Mouse (Mus musculus) megakaryocyte-erythroid progenitor cell, adult 5-6 weeks (primary cell): ENCODE measurements around the gene Slc27a1. TPM values are rescaled to one million over a fixed set of nuclear protein-coding genes. Genes with fewer than 3 reads are reported as not detected.

Experiments used
- ATAC-seq: replicated peaks from 2 replicates; pipeline ENCODE4 v1.8.0; 2016; ENCODE audit warnings: mild to moderate bottlenecking, inconsistent platforms; ENCODE audit not compliant: severe bottlenecking, poor library complexity, low FRiP score, low TSS enrichment
- total RNA-seq, 2 experiments: library from RNA; stranded (forward) in 1 of 2; stranded (reverse) in 1 of 2; fragments of 200-1000, 215-1000 nt in 1 of 2; fragments of >200 nt in 1 of 2; fragmentation: Nextera tagmentation in 1 of 2; gene quantifications; 2 replicates each; pipeline ENCODE4 v1.2.3; 2014 to 2017

The Slc27a1 gene
- total RNA-seq, 2 experiments from 2014 or later, result 3.1 to 6.3 TPM

- no peak for ATAC-seq
Measured at GRCm38 (mm10) chr8:71552770-71553169, 15.9 kb upstream of the Slc27a1 start.

GRCm38 (mm10) chr8:71554001-71554400, 14.7 kb upstream of the Slc27a1 start:
- no peak for ATAC-seq

- ATAC-seq, result no peak; the same call in 1 of the 2 replicates
Measured at GRCm38 (mm10) chr8:71554644-71555043, 14.0 kb upstream of the Slc27a1 start.

GRCm38 (mm10) chr8:71558071-71558957, 10.4 kb upstream of the Slc27a1 start, which contains the start of gene Tmem221:
Tmem221 (minus strand) TSS chr8:71558871.
- ATAC-seq, result 0 out of 2 replicates have a peak, but pooled peaks have one; percentile 1

GRCm38 (mm10) chr8:71558958-71559690, 9.6 kb upstream of the Slc27a1 start:
- peak; percentile 58 for ATAC-seq

GRCm38 (mm10) chr8:71560071-71560470, 8.6 kb upstream of the Slc27a1 start:
- no peak for ATAC-seq

GRCm38 (mm10) chr8:71560765-71561164, 7.9 kb upstream of the Slc27a1 start:
- no peak for ATAC-seq

GRCm38 (mm10) chr8:71561401-71561800, 7.3 kb upstream of the Slc27a1 start:
- ATAC-seq, result peak; percentile 53

GRCm38 (mm10) chr8:71562751-71563150, 5.9 kb upstream of the Slc27a1 start:
- ATAC-seq, result peak; percentile 60

- ATAC-seq, result no peak
Measured at GRCm38 (mm10) chr8:71563992-71564391, 4.7 kb upstream of the Slc27a1 start.

GRCm38 (mm10) chr8:71566501-71566900, 2.2 kb upstream of the Slc27a1 start, which contains the start of gene Nxnl1:
Nxnl1 (minus strand) TSS chr8:71566601.
- ATAC-seq, result no peak

- ATAC-seq, result no peak
Measured at GRCm38 (mm10) chr8:71567587-71567986, 1.1 kb upstream of the Slc27a1 start.

GRCm38 (mm10) chr8:71568941-71569340, 259 bp downstream of the Slc27a1 start:
- no peak for ATAC-seq

- ATAC-seq, result peak; percentile 61
Measured at GRCm38 (mm10) chr8:71569366-71570290, 946 bp downstream of the Slc27a1 start.

- peak; percentile 83 for ATAC-seq
Measured at GRCm38 (mm10) chr8:71570291-71570954, 1.7 kb downstream of the Slc27a1 start.

GRCm38 (mm10) chr8:71572077-71572476, 3.4 kb downstream of the Slc27a1 start:
- no peak for ATAC-seq

- no peak for ATAC-seq
Measured at GRCm38 (mm10) chr8:71572847-71573633, 4.4 kb downstream of the Slc27a1 start.

- no peak for ATAC-seq
Measured at GRCm38 (mm10) chr8:71574426-71574825, 5.7 kb downstream of the Slc27a1 start.
